Mouse (Mus musculus) heart, embryonic 16.5 days (tissue): Measurements from ENCODE around the gene Arid5a. TPM values are rescaled to one million over a fixed set of nuclear protein-coding genes. Genes with fewer than 3 reads are reported as not detected.
A peak's percentile ranks its signal among the peaks of the same experiment; 100 is the strongest.

ENCODE experiments used
- ATAC-seq: fragments of 200-750 bp; cut with Nextera tagmentation; replicated peaks from 2 replicates; pipeline ENCODE4 v1.8.0; 2017; ENCODE audit warnings: moderate number of reproducible peaks; ENCODE audit not compliant: insufficient read depth, low FRiP score; ENCODE audit errors: extremely low read depth
- H3K27ac ChIP-seq: fragments of 300-500 bp; sonication (generic); 2 replicates; pipeline ENCODE4 v1.5.1; 2014; ENCODE audit warnings: mild to moderate bottlenecking, low read length, control low read depth, moderate library complexity
- H3K27me3 ChIP-seq: fragments of 300-500 bp; sonication (generic); 2 replicates; pipeline ENCODE4 v1.6.1; 2014; ENCODE audit warnings: low read length, mixed read lengths; ENCODE audit not compliant: control insufficient read depth, insufficient read depth
- H3K36me3 ChIP-seq: fragments of 300-500 bp; sonication (generic); 2 replicates; pipeline ENCODE4 v1.6.1; 2014; ENCODE audit not compliant: control insufficient read depth, insufficient read depth
- H3K4me1 ChIP-seq: fragments of 300-500 bp; sonication (generic); 2 replicates; pipeline ENCODE4 v1.6.1; 2014; ENCODE audit warnings: low read length, mixed read lengths; ENCODE audit not compliant: control insufficient read depth, insufficient read depth
- H3K4me2 ChIP-seq: fragments of 300-500 bp; sonication (generic); 2 replicates; pipeline ENCODE4 v1.6.1; 2014; ENCODE audit warnings: low read depth, mild to moderate bottlenecking, control low read depth, low read length
- H3K4me3 ChIP-seq: fragments of 300-500 bp; sonication (generic); 2 replicates; pipeline ENCODE4 v1.5.1; 2014; ENCODE audit warnings: mild to moderate bottlenecking, control low read depth, low read length
- H3K9ac ChIP-seq: fragments of 300-500 bp; sonication (generic); 2 replicates; pipeline ENCODE4 v1.6.1; 2014; ENCODE audit warnings: low read length, control low read depth
- H3K9me3 ChIP-seq: fragments of 300-500 bp; sonication (generic); replicated peaks from 2 replicates; pipeline ENCODE4 v1.6.1; 2016; ENCODE audit warnings: low read length; ENCODE audit not compliant: control insufficient read depth
- WGBS: fragments of 180-500 bp; shearing (Covaris S2); extraction: QIAGEN DNeasy Blood & Tissue Kit; methylation state at CpG from one replicate; pipeline ENCODE4 v1.1.7; 2014; 5-methylcytosine and 5-hydroxymethylcytosine counted together
- polyA plus RNA-seq: library from polyadenylated mRNA; unstranded; fragments of >200 nt; fragmentation: Nextera tagmentation; extraction: Ambion mirVana; gene quantifications from 2 replicates; pipeline ENCODE4 v1.2.1, GENCODE M21; 2015

The Arid5a gene
- polyA plus RNA-seq = 14.2 and 17.1 TPM in 2 replicates

- H3K36me3 ChIP-seq = no peaks in the 10 kb centered on the region; the same call in 1 of the 2 replicates
- peak; percentile 87 for ATAC-seq
- peaks cover 32% of the 10 kb centered on the region for H3K4me1 ChIP-seq
- H3K9me3 ChIP-seq = no peaks in the 10 kb centered on the region
- H3K9ac ChIP-seq = peak within 1 kb of the TSS; percentile 82
- H3K27me3 ChIP-seq = no peaks in the 10 kb centered on the region
- H3K4me2 ChIP-seq = peak within 1 kb of the TSS; percentile 73
- H3K4me3 ChIP-seq = peak within 1 kb of the TSS; percentile 74
- under 1% methylated on average over 65 of the region's 65 CpGs for WGBS
- peak within 1 kb of the TSS; percentile 85 for H3K27ac ChIP-seq
Observed at GRCm38 (mm10) chr1:36307495-36308280, at the start of gene Arid5a. Gene Arid5a (plus strand): TSS chr1:36307733.

- Histone ChIP-seq H3K4me3 (no peak overlapping the region), H3K27me3 (peaks cover 6% of the 10 kb centered on the region; the same call in 1 of the 2 replicates), H3K27ac (no peak overlapping the region), H3K9me3 (peaks cover 10% of the 10 kb centered on the region), H3K36me3 (0 out of 2 replicates have a peak, but pooled peaks cover 2% of the 10 kb centered on the region), H3K4me2 (no peak overlapping the region), H3K9ac (no peak overlapping the region), H3K4me1 (no peaks in the 10 kb centered on the region)
- 68% methylated on average over 2 of the region's 2 CpGs for WGBS
- ATAC-seq = no peak
Observed at GRCm38 (mm10) chr1:36258631-36259030, 48.9 kb upstream of the Arid5a start.

- Histone ChIP-seq H3K9ac (no peak overlapping the region), H3K9me3 (peaks cover 10% of the 10 kb centered on the region), H3K36me3 (0 out of 2 replicates have a peak, but pooled peaks cover 2% of the 10 kb centered on the region), H3K4me2 (no peak overlapping the region), H3K4me1 (no peaks in the 10 kb centered on the region), H3K4me3 (no peak overlapping the region), H3K27ac (no peak overlapping the region), H3K27me3 (peaks cover 2% of the 10 kb centered on the region; the same call in 1 of the 2 replicates)
- no peak for ATAC-seq
- 79% methylated on average over 2 of the region's 2 CpGs for WGBS
Observed at GRCm38 (mm10) chr1:36259281-36259680, 48.3 kb upstream of the Arid5a start.

- no peak overlapping the region for H3K9ac ChIP-seq
- no peak overlapping the region for H3K4me3 ChIP-seq
- peaks cover 10% of the 10 kb centered on the region for H3K9me3 ChIP-seq
- 0 out of 2 replicates have a peak, but pooled peaks cover 2% of the 10 kb centered on the region for H3K36me3 ChIP-seq
- H3K27me3 ChIP-seq = no peaks in the 10 kb centered on the region
- no peak for ATAC-seq
- no peaks in the 10 kb centered on the region for H3K4me1 ChIP-seq
- no peak overlapping the region for H3K27ac ChIP-seq
- 93% methylated on average over 1 of the region's 1 CpGs for WGBS
- H3K4me2 ChIP-seq = no peak overlapping the region
Observed at GRCm38 (mm10) chr1:36260418-36260817, 47.1 kb upstream of the Arid5a start.

- Histone ChIP-seq H3K27ac (no peak overlapping the region), H3K27me3 (no peaks in the 10 kb centered on the region), H3K9me3 (peaks cover 2% of the 10 kb centered on the region; the same call in 1 of the 2 replicates), H3K4me2 (no peak overlapping the region), H3K4me3 (no peak overlapping the region), H3K4me1 (no peaks in the 10 kb centered on the region), H3K9ac (no peak overlapping the region), H3K36me3 (no peaks in the 10 kb centered on the region)
- WGBS = 70% methylated on average over 19 of the region's 19 CpGs
- no peak for ATAC-seq
Observed at GRCm38 (mm10) chr1:36261708-36262504, 45.6 kb upstream of the Arid5a start.

- 47% methylated on average over 13 of the region's 13 CpGs for WGBS
- H3K27me3 ChIP-seq = no peaks in the 10 kb centered on the region
- peak overlapping the region; percentile 83 for H3K27ac ChIP-seq
- no peak overlapping the region for H3K9ac ChIP-seq
- peak; percentile 34 for ATAC-seq
- no peaks in the 10 kb centered on the region for H3K4me1 ChIP-seq
- 0 out of 2 replicates have a peak, but pooled peaks cover 2% of the 10 kb centered on the region for H3K9me3 ChIP-seq
- no peaks in the 10 kb centered on the region for H3K36me3 ChIP-seq
- peak overlapping the region; percentile 43 for H3K4me2 ChIP-seq
- no peak overlapping the region for H3K4me3 ChIP-seq
Observed at GRCm38 (mm10) chr1:36263833-36264488, 43.6 kb upstream of the Arid5a start.

- Histone ChIP-seq H3K36me3 (no peaks in the 10 kb centered on the region), H3K27me3 (no peaks in the 10 kb centered on the region), H3K9ac (no peak overlapping the region), H3K4me1 (peaks cover 14% of the 10 kb centered on the region), H3K27ac (no peak overlapping the region), H3K9me3 (no peaks in the 10 kb centered on the region), H3K4me2 (no peak overlapping the region), H3K4me3 (no peak overlapping the region)
- no peak for ATAC-seq
- 65% methylated on average over 6 of the region's 6 CpGs for WGBS
Observed at GRCm38 (mm10) chr1:36266293-36266692, 41.2 kb upstream of the Arid5a start.

GRCm38 (mm10) chr1:36267595-36267994 lies 39.9 kb upstream of the Arid5a start:
- Histone ChIP-seq H3K4me3 (no peak overlapping the region), H3K27ac (no peak overlapping the region), H3K9ac (no peak overlapping the region), H3K4me2 (no peak overlapping the region), H3K4me1 (peaks cover 27% of the 10 kb centered on the region), H3K9me3 (no peaks in the 10 kb centered on the region), H3K27me3 (no peaks in the 10 kb centered on the region), H3K36me3 (no peaks in the 10 kb centered on the region)
- WGBS = 97% methylated on average over 3 of the region's 3 CpGs
- ATAC-seq = no peak
